Mouse (Mus musculus) lung, postnatal 10 days (tissue): ENCODE results near the gene Vmn1r217.
"Not testable (repeated sequence)": the region's sequence is repeated elsewhere in the genome, so short reads cannot be mapped to it uniquely, and the experiment has no call there.

ENCODE experiments used
- DNase-seq: peaks from one replicate; pipeline ENCODE4 v3.0.0; 2021

Vmn1r217 gene

DNA sequence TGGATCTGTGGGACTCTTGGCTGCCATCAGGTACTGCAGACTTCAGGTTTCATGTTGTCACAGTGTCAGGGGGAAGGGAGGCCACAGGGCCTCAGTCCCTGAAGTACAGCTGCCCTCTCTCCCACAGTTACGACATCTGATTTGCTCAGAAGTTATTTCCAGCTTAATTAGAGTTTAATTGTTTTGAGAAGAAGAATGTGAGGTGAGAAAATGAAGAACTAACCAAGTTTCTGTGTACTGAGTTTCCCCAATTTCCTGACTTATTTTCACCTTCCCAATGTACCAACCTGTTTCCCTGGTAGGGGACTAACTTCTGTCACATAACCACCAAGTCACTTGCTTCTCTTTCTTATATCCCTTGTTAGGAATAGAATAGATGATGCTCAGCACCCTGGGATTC lies at the start of gene Vmn1r217:
Vmn1r217 (minus strand) TSS at position 101 of the 400 bp plus-strand sequence.
- not testable (repeated sequence) for DNase-seq

DNA sequence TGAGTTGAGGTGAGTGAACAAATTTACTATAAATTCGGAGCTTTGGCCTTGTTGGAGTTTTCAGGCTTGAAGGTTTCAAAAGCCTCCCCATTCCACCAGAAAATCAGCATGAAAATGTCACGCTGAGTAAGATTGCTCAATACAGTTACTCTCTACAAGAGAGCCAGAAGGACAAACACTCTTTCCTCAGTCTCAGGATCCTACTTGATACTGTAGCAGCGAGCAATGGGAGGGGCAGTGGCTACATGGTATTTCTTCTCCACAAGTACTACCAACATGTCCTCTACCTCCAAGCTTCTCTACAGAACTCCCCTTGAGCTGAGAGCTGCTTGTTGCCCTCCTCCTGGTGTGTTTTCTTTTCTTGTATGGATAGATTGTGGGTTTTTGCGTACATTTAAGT lies 48.4 kb upstream of the Vmn1r217 start:
- not testable (repeated sequence) for DNase-seq

DNA sequence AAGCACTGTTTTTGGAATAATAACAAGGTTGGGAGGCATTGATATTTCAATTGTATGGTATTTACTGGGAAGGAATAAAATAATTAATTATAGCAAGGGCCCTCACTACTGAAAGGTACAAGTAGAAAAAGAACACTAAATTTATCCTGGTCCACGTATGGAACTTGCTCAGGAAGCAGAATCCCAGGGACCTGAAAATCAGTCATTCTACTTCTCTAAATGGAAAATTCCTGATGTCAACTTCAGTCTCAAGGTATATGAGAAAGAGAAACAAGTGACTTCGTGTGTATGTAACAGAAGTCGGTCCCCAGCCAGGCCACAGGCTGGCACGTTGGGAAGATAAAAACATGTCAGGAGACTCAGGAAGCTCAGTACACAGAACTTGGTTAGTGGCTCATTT lies 41.0 kb upstream of the Vmn1r217 start, which contains the start of gene Vmn1r219:
Vmn1r219 (plus strand) TSS at position 301 of the 400 bp plus-strand sequence.
- DNase-seq = no peak

DNA sequence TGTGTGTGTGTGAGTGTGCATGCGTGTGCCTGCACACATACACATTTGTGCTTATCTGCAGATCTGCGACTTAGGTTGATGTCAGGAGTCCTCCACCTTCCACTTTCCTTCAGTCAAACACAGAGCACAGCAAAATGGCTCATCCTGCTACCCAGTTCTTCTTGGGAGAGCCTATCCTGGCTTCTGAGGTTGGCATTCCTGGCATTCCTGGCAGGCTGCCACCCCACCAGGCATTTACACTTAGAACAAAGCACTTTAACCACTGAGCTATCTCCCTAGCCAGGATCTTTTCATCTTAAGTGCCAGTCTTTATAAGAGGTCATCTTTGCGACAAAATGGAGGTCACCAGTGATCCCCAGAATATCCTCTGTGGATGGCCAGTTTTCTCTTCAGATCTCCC lies 39.8 kb upstream of the Vmn1r217 start:
- no peak for DNase-seq

DNA sequence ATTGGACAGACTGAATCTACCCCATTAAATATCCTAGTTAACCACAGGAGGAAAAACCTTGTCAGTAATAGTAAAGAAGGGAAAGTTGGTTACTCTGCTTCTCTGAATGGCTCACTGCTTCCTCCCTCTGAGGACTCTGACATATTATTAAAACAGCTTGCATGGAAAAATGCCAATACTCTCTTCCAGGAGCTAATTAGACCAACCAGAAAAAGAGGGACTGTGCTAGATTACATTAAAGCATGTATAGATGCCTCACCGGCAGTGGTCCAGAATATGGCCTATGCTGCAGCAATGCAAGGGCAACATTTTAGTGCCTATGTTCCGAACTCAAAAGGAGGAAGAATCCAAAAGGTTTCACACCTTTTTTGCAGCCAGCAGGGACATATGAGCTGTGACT lies 20.9 kb upstream of the Vmn1r217 start:
- no peak for DNase-seq

DNA sequence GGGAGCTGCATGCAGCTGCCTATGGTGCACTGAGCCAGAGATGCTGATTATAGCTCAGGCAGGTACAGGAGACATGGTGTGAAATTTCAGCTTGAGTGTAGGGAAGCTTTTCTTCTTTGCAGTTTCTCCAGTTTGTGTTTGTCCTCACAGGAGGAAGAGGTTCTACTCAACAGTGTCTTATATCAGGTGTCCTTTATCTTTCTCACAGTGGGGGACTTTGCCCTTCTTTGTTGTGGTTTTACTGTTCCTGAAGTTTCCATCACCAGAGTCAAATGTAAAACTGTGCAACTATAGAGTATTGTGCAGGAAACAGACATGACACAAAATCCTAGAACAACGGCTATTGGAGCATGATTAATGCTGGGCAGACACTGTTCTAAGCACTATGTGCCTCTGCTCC lies 15.5 kb upstream of the Vmn1r217 start:
- no peak for DNase-seq

DNA sequence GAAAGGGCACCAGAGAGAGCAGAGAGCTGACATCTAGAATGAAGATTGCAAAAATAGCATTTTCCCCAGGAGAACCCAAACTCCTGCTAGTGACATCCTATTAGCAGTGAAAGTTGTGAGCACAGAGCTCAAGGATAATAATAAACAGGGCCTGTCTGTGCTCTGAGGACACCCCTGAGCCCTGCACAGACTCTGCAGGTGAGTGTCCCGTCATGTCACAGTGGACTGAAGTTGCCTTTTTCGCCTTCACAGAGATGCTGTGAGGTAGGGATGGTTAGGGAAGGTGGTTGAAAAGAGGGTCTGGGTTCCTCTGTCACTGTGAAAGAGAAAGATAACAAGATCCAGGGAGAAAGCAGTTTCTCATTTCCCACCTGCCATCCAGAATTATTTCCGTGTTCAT lies 15.1 kb upstream of the Vmn1r217 start, which contains the start of gene Vmn1r218:
Vmn1r218 (plus strand) TSS at position 57 of the 400 bp plus-strand sequence.
- DNase-seq = no peak

DNA sequence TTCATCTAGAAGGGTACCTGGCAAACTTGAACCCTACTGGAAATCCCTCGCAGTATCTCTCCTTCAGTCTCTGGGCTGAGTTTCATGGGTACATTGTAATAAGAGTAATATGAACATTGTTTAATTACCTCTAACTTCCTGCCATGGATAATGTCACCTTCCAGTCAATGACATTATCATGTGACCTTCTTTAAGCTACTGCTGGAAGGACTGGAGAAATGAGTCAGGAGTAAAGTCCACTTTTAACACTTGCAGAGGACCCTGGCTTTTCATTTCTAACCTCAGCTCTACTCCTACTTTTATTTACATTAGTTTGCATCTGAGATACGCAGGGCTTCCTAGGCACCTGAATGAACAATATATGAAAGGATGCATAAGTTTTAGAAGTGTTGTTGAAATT lies 2.6 kb upstream of the Vmn1r217 start:
- DNase-seq = no peak

DNA sequence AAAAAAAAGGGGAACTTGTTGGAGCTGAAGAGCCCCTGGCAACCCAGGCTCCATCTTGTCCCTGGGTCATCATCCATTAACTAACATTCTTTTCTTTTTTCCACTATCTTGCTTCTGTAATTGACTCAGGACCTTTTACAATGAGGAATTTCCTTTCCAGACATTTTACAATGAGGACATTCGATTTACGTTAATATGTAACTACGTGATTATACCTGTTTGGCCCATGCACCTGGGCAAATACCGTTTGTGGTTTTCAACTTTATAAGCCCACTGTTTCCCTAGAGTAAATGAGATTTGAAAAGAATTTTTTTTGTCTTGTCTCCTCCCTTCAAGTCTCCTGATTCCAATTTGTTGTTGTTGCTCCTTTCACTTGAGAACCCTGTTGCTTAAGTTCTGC lies 23.6 kb downstream of the Vmn1r217 start:
- DNase-seq = no peak

DNA sequence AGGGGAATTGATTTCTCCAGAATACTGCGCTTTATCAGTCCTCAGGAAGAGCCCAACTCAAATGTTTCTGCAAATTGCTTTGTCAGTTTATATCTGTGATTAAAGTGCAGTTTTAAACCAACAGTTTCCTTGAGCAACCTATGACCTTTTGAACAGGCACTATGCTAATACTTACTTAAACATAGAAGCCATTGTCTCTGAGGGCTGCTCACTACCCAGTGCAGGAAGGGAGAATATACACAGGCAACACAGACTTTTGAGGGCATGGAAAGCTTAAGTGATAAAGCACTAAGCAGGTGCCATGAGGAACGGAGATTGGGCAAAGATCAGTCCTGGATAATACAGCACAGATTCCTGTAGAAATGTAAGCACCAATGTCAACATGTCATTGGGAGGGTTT lies 48.7 kb downstream of the Vmn1r217 start:
- DNase-seq = no peak

DNA sequence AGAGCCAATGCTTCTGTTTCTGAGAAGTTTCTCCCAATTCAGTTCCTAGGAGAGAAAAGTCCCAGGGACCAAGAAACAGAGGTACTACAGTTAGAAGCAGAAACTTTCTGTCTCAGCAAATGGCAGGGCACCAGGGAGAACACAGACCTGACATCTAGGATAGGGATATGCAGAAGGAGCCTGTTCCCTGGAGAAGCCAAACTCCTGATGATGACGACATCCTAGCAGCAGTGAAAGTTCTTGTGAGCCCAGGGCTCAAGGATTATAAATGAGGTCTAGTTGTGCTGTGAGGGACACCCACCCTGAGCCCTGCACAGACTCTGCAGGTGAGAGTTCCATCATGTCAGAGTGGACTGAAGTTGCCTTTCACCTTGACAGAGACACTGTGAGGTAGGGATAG lies 50.3 kb downstream of the Vmn1r217 start, which contains the start of gene Vmn1r215:
Vmn1r215 (plus strand) TSS at position 301 of the 400 bp plus-strand sequence.
- no peak for DNase-seq

DNA sequence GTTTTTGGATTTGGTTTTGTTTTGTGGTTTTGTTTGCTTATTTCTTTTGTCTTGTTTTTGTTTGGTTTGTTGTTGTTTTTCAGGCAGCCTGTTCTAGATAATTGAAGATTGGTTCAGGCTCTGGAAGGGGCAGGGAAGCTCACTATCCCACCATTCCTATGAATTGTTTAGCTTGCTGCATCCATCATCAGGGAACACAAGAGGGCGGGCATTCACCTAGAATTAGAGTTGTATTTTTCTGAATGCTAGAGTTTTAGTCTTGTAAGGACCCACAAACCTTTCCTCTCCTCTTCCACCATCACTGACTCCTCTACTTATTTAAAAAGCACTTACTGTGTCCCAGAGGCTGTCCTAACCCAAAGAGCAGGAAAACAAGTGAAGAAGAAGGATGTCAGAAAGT lies 60.2 kb downstream of the Vmn1r217 start:
- no peak for DNase-seq
